Mouse (Mus musculus) bone marrow, adult 2 months (tissue): ENCODE data around the gene Hcfc1r1.

Experiments
- CTCF ChIP-seq: fragments of 200-500 bp; IDR thresholded peaks from 2 replicates; pipeline ENCODE4 v1.5.1; 2011; ENCODE audit warnings: low read length, control low read depth; ENCODE audit not compliant: control insufficient read depth, insufficient read depth
- POLR2A ChIP-seq: fragments of 200-500 bp; IDR thresholded peaks from 2 replicates; pipeline ENCODE4 v1.6.1; 2011; ENCODE audit warnings: low read depth, mild to moderate bottlenecking, control low read depth, low read length, borderline replicate concordance; ENCODE audit not compliant: control insufficient read depth

DNA sequence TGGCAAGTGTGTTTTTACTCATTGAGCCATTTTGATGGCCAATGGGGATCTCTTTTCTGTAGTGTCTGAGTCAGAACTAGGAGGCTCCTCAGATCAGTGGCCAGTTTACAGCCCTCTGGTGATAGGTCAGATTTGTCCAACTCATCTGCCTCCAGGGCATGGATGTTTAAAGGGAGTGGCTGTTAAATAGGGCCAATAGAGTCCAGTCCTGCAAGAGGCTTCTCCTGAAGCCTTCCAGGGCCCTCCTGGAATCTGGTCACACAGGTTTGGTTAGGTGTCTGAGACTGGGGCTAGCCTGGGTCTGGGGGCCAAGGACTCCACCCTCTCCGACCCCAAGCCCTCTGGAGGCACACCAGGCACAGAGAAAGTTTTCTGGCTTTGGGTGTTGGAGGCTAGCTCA is 21.1 kb downstream of the Hcfc1r1 start:
- TF ChIP-seq POLR2A (no peak), CTCF (no peak)
